Mouse (Mus musculus) kidney, postnatal 0 days (tissue): ENCODE measurements at regions not wholly inside any gene's neighbourhood (a gene's known extent, or its start where the extent isn't known, plus 50 kb on each side); places are given as distances from the start of the nearest gene placed in this dataset.
A peak's percentile ranks its signal among the peaks of the same experiment; 100 is the strongest.

Source experiments
- ATAC-seq: fragments of 200-750 bp; cut with Nextera tagmentation; replicated peaks from 2 replicates; pipeline ENCODE4 v1.8.0; 2017; ENCODE audit warnings: low read depth, moderate number of reproducible peaks, moderate TSS enrichment, moderate library complexity; ENCODE audit not compliant: low FRiP score
- DNase-seq: peaks from one replicate; pipeline ENCODE4 v3.0.0-alpha.2; 2016; ENCODE audit warnings: low spot score
- H3K27ac ChIP-seq: fragments of 300-500 bp; sonication (generic); 2 replicates; pipeline ENCODE4 v1.5.1; 2014; ENCODE audit warnings: mild to moderate bottlenecking
- H3K27me3 ChIP-seq: fragments of 300-500 bp; sonication (generic); 2 replicates; pipeline ENCODE4 v1.6.1; 2014; ENCODE audit warnings: low read length, mixed read lengths; ENCODE audit not compliant: insufficient read depth
- H3K36me3 ChIP-seq: fragments of 300-500 bp; sonication (generic); 2 replicates; pipeline ENCODE4 v1.6.1; 2014; ENCODE audit warnings: low read length, mixed read lengths; ENCODE audit not compliant: insufficient read depth
- H3K4me1 ChIP-seq: fragments of 300-500 bp; sonication (generic); replicated peaks from 2 replicates; pipeline ENCODE4 v1.6.1; 2014; ENCODE audit warnings: antibody characterized with exemption, low read length, mixed read lengths; ENCODE audit not compliant: insufficient read depth
- H3K4me2 ChIP-seq: fragments of 300-500 bp; sonication (generic); 2 replicates; pipeline ENCODE4 v1.6.1; 2014; ENCODE audit warnings: mild to moderate bottlenecking, low read length, moderate library complexity, mixed read lengths
- H3K4me3 ChIP-seq: fragments of 300-500 bp; sonication (generic); replicated peaks from 2 replicates; pipeline ENCODE4 v1.5.1; 2014; ENCODE audit warnings: low read depth, low read length
- H3K9ac ChIP-seq: fragments of 300-500 bp; sonication (generic); 2 replicates; pipeline ENCODE4 v1.6.1; 2014; ENCODE audit warnings: low read depth, low read length
- H3K9me3 ChIP-seq: fragments of 300-500 bp; sonication (generic); replicated peaks from 2 replicates; pipeline ENCODE4 v1.6.1; 2016; ENCODE audit warnings: low read length, inconsistent platforms, mixed read lengths
- CTCF ChIP-seq: IDR thresholded peaks from 2 replicates; pipeline ENCODE4 v1.5.1; 2016; ENCODE audit warnings: antibody characterized with exemption, low read depth, mild to moderate bottlenecking, moderate library complexity
- WGBS: fragments of 180-500 bp; shearing (Covaris S2); extraction: QIAGEN DNeasy Blood & Tissue Kit; methylation state at CpG from one replicate; pipeline ENCODE4 v1.1.7; 2014; 5-methylcytosine and 5-hydroxymethylcytosine counted together

DNA sequence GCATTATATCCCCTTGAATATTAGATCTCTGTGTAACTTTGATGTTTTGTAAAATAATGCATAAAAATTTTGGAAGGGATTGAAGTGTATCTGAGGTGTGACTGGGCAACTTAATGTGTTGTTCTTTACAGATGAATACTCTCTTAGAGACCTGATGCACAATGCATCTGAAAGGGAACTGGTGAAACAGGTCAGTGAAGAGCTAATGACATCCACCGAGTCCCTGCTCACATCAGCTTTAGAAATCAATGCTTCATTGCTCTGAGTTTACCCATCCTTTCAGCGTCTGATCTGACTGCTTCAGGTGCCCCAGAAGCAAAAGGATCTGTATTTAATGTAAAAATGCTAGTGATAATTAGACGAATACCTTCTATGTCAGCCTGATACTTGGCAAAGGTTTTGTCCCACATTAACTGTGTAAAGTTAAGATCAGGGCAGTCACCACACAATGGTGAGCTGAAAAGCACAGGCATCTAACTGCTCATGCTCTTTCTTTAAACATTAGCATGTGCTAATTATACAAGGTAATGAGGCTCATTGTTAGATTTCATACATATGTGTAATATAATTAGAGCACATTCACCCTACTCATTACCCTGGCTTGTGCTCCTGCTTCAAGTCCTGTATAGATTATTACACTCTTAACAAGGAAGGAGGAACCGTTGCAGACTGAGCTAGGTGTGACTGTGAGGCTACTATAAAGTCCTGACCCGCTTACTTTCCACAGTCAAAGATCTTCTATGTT, 204.6 kb upstream of the Tlr4 start:
- no peaks in the 10 kb centered on the region for H3K9me3 ChIP-seq
- H3K4me1 ChIP-seq: no peaks in the 10 kb centered on the region
- H3K36me3 ChIP-seq: no peaks in the 10 kb centered on the region
- no peak overlapping the region for H3K27ac ChIP-seq
- no peak overlapping the region for H3K9ac ChIP-seq
- TF ChIP-seq CTCF: no peak
- DNase-seq (no peak), ATAC-seq (no peak)
- WGBS: 70% methylated on average over 5 of the region's 5 CpGs
- no peak overlapping the region for H3K4me3 ChIP-seq
- H3K27me3 ChIP-seq: no peaks in the 10 kb centered on the region
- H3K4me2 ChIP-seq: no peak overlapping the region

DNA sequence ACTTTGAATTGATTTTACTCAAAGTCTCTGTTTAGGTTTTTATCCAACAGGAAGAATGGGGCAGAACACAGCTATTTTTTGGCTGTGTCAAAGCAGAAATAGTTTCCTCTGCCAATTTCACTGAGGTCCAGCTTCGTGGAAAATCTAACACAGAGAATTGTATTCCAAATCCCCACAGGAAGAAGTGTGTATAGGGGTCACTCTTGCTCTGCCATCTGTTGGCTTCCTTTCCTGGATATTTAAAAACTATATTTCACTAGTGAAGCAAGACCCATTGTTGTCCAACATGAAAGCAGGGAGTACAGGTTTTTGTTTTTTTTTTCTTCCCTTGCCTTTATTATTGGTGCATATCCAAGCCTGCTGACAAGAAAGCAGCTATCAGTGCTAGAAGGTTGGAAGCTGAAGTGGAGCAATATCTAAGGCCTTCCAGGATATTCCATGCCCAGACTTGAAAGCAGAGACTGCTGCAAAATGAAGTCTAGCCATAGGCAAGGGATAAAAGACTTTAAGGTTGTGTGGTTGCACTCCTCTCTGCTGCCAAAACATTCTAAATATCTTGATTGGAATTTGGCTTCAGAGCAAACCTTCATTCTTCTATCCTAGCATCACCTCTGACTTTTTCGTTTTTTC, 208.5 kb upstream of the Tlr4 start:
- no peaks in the 10 kb centered on the region for H3K36me3 ChIP-seq
- H3K9ac ChIP-seq: no peak overlapping the region
- DNase-seq: peak; percentile 32
- no peak overlapping the region for H3K27ac ChIP-seq
- no peak overlapping the region for H3K4me3 ChIP-seq
- no peaks in the 10 kb centered on the region for H3K9me3 ChIP-seq
- no peak for ATAC-seq
- H3K4me2 ChIP-seq: no peak overlapping the region
- no peaks in the 10 kb centered on the region for H3K4me1 ChIP-seq
- no peak for TF ChIP-seq CTCF
- H3K27me3 ChIP-seq: no peaks in the 10 kb centered on the region
- 66% methylated on average over 2 of the region's 2 CpGs for WGBS

DNA sequence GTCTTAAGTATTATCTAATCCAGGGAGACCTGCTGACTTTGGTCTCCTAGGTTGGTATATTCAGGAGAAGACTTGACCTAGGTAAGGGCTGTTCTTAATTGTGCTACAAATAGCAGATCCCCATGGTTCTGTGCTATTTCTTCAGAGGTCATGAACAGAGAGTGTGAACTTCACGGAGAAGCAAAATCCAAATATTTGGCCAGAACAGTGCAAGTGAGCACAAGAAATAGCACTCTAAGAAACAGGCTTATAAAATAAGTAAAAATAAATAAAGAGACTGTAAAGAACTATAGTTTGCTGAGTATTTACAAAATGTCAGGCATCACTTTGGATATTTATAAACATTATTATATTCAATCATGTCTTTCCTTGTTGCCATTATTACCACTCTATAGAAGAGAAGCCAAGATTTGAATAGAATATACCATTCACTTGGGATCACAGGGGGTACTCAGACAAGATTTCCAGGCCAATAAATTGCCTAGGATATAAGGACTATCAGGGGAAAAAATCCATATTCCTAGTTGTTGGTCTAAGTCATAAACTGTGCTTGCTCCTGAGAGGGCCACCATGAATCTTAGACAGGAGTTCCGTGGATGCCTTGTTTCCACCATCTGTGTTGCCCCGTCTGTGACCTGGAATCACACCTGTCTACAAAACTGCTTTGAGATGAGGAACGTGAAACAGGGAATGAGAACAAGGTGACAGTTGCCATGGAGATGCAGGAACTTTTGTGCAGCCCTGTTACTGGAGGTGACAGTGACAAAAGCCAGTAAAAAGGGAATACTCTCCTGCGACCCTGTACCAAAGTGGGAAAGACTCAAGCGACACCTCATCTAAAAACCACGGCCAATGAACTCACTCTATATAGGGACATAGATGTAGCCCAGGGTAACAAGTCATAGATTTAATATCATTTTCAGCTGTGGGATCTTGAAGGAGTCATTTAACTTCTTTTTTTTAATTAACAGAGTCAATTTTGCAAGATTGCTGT, 209.3 kb upstream of the Tlr4 start:
- no peak for DNase-seq
- H3K36me3 ChIP-seq: no peaks in the 10 kb centered on the region
- WGBS: 73% methylated on average over 7 of the region's 7 CpGs
- no peak overlapping the region for H3K9ac ChIP-seq
- no peaks in the 10 kb centered on the region for H3K9me3 ChIP-seq
- no peak overlapping the region for H3K4me2 ChIP-seq
- ATAC-seq: no peak
- no peak for TF ChIP-seq CTCF
- no peak overlapping the region for H3K4me3 ChIP-seq
- no peaks in the 10 kb centered on the region for H3K4me1 ChIP-seq
- H3K27me3 ChIP-seq: no peaks in the 10 kb centered on the region
- H3K27ac ChIP-seq: no peak overlapping the region

DNA sequence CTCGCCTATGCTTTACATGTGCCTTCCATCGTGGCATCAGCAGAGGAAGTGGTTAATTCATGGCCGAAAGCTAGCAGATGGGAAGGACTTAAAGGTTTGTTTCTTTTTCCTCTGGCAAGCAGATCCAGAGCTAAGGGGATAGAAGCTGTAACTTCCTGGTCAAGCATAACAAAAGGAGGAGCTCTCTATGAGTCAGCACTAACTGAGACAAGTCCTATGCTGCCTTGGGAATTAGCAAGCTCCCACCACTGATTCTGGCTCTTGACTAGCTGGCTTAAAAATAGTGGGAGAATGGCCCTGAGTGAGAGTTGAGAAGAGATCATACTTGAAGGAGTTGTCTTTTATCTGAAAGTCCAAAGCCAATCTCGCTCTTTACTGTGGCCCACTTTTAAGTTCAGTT, 210.3 kb upstream of the Tlr4 start:
- Histone ChIP-seq H3K9me3 (no peaks in the 10 kb centered on the region), H3K9ac (no peak overlapping the region), H3K36me3 (no peaks in the 10 kb centered on the region), H3K27ac (no peak overlapping the region), H3K4me3 (no peak overlapping the region), H3K27me3 (no peaks in the 10 kb centered on the region), H3K4me1 (no peaks in the 10 kb centered on the region), H3K4me2 (no peak overlapping the region)
- ATAC-seq (no peak), DNase-seq (no peak)
- TF ChIP-seq CTCF: no peak
- WGBS: 71% methylated on average over 4 of the region's 4 CpGs

DNA sequence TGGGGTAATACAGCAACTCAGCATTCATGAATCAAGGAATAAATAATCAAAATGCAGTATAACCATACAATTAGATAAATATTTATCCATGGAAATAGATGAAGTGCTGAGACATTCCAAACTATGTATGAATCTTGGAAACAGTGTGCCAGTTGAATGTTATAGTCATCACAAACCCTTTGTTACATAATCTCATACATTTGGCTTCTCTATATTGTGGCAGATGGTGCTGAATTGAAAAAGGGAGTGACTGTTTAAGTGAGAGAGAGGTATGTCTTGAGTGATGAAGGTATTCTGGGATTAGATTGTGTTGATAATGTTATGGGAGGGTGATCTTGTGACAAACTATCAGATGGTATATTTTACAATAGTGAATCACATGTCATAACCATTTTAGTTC, 200.4 kb upstream of the Astn2 start:
- Histone ChIP-seq H3K4me3 (no peak overlapping the region), H3K9me3 (no peaks in the 10 kb centered on the region), H3K27ac (no peak overlapping the region), H3K4me1 (no peaks in the 10 kb centered on the region), H3K9ac (no peak overlapping the region), H3K36me3 (no peaks in the 10 kb centered on the region), H3K4me2 (no peak overlapping the region), H3K27me3 (no peaks in the 10 kb centered on the region)
- DNase-seq (no peak), ATAC-seq (no peak)
- TF ChIP-seq CTCF: no peak

DNA sequence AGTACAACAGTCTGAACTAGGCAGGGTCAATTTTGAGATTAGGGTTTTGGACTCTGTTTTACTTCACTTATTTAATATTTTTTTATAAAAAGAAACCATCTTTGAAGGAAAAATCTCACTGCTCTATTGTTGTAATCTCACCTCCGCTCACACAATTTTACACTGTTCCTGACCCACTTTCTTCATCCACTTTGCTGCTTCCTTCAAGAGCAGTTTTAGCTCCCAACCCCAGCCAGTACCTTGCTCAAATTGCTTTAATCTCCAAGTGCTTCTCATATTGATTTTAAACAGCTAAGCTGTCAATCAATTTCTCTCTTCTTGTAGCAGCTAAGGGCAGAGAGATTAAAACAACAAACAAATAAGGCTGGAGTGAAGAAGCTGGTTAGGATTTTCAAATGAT, 194.3 kb upstream of the Astn2 start:
- no peaks in the 10 kb centered on the region for H3K36me3 ChIP-seq
- no peak overlapping the region for H3K9ac ChIP-seq
- H3K9me3 ChIP-seq: no peaks in the 10 kb centered on the region
- no peak overlapping the region for H3K4me2 ChIP-seq
- H3K4me1 ChIP-seq: no peaks in the 10 kb centered on the region
- no peaks in the 10 kb centered on the region for H3K27me3 ChIP-seq
- WGBS: 97% methylated on average over 1 of the region's 1 CpGs
- no peak overlapping the region for H3K27ac ChIP-seq
- TF ChIP-seq CTCF: no peak
- ATAC-seq: no peak
- no peak overlapping the region for H3K4me3 ChIP-seq
- no peak for DNase-seq
